Mouse (Mus musculus) myocyte (in vitro differentiated cells): ENCODE data around the gene Pdcd4. TPM values are rescaled to one million over a fixed set of nuclear protein-coding genes. Genes with fewer than 3 reads are reported as not detected.

ENCODE experiments used
- H3K27me3 ChIP-seq: one replicate; pipeline ENCODE4 v1.6.1; 2011; ENCODE audit not compliant: control insufficient read depth, insufficient read depth, insufficient read length
- H3K36me3 ChIP-seq: one replicate; pipeline ENCODE4 v1.6.1; 2011; ENCODE audit not compliant: control insufficient read depth, insufficient read depth
- H3K4me2 ChIP-seq: one replicate; pipeline ENCODE4 v1.6.1; 2011; ENCODE audit warnings: low read depth, control low read depth
- H3K4me3 ChIP-seq: one replicate; pipeline ENCODE4 v1.5.1; 2011; ENCODE audit warnings: mild to moderate bottlenecking, control low read depth, moderate library complexity
- H3K79me2 ChIP-seq: one replicate; pipeline ENCODE4 v1.6.1; 2011; ENCODE audit not compliant: control insufficient read depth, insufficient read depth
- H3ac ChIP-seq: one replicate; pipeline ENCODE4 v1.6.1; 2011; ENCODE audit not compliant: control insufficient read depth, insufficient read length
- CEBPB ChIP-seq: IDR thresholded peaks from 2 replicates; pipeline ENCODE4 v1.6.1; 2011; ENCODE audit warnings: mild to moderate bottlenecking, moderate library complexity; ENCODE audit not compliant: poor library complexity, insufficient read depth, severe bottlenecking
- E2F4 ChIP-seq: IDR thresholded peaks from one replicate; pipeline ENCODE4 v1.6.1; 2011; ENCODE audit warnings: mild to moderate bottlenecking, control low read depth, moderate library complexity; ENCODE audit not compliant: insufficient read depth
- MAX ChIP-seq: IDR thresholded peaks from one replicate; pipeline ENCODE4 v1.6.1; 2011; ENCODE audit warnings: low read depth, mild to moderate bottlenecking, control low read depth
- MYOD1 ChIP-seq, 3 experiments: IDR thresholded peaks; one replicate each; pipeline ENCODE4 v1.6.1; 2011; ENCODE audit warnings: control low read depth in 2 of 3, low read depth in 2 of 3, mild to moderate bottlenecking in 2 of 3, moderate library complexity in 1 of 3; ENCODE audit not compliant: insufficient read length in 2 of 3, control insufficient read depth in 1 of 3
- MYOG ChIP-seq, 3 experiments: IDR thresholded peaks; one replicate each; pipeline ENCODE4 v1.6.1; 2011; ENCODE audit warnings: control low read depth in 2 of 3, low read depth in 2 of 3, mild to moderate bottlenecking in 2 of 3; ENCODE audit not compliant: insufficient read length in 2 of 3, control insufficient read depth in 1 of 3, insufficient read depth in 1 of 3
- POLR2A ChIP-seq: IDR thresholded peaks from one replicate; pipeline ENCODE4 v1.6.1; 2011; ENCODE audit warnings: low read depth, mild to moderate bottlenecking, control low read depth, moderate library complexity; ENCODE audit not compliant: insufficient read length
- POLR2AphosphoS2 ChIP-seq: IDR thresholded peaks from one replicate; pipeline ENCODE4 v1.6.1; 2011; ENCODE audit warnings: low read depth, control low read depth; ENCODE audit not compliant: insufficient read length
- REST ChIP-seq: IDR thresholded peaks from one replicate; pipeline ENCODE4 v1.6.1; 2011; ENCODE audit warnings: mild to moderate bottlenecking, control low read depth, moderate library complexity; ENCODE audit not compliant: insufficient read depth, insufficient read length
- SRF ChIP-seq: IDR thresholded peaks from one replicate; pipeline ENCODE4 v1.6.1; 2011; ENCODE audit warnings: low read depth; ENCODE audit not compliant: control insufficient read depth, insufficient read length
- TCF12 ChIP-seq: IDR thresholded peaks from one replicate; pipeline ENCODE4 v1.6.1; 2011; ENCODE audit warnings: mild to moderate bottlenecking, control low read depth; ENCODE audit not compliant: poor library complexity, insufficient read depth, severe bottlenecking
- TCF3 ChIP-seq: IDR thresholded peaks from one replicate; pipeline ENCODE4 v1.6.1; 2011; ENCODE audit warnings: low read depth, control low read depth; ENCODE audit not compliant: insufficient read length
- USF1 ChIP-seq: IDR thresholded peaks from one replicate; pipeline ENCODE4 v1.6.1; 2011; ENCODE audit warnings: low read depth, mild to moderate bottlenecking, control low read depth, moderate library complexity
- polyA plus RNA-seq: library from polyadenylated mRNA; unstranded; fragments of >200 nt; fragmentation: generic; extraction: Trizol; gene quantifications from one replicate; pipeline ENCODE4 v1.2.1, GENCODE M21; 2012; ENCODE audit warnings: missing spikeins

Gene Pdcd4
- polyA plus RNA-seq, 1 experiment: 8.4 TPM

DNA sequence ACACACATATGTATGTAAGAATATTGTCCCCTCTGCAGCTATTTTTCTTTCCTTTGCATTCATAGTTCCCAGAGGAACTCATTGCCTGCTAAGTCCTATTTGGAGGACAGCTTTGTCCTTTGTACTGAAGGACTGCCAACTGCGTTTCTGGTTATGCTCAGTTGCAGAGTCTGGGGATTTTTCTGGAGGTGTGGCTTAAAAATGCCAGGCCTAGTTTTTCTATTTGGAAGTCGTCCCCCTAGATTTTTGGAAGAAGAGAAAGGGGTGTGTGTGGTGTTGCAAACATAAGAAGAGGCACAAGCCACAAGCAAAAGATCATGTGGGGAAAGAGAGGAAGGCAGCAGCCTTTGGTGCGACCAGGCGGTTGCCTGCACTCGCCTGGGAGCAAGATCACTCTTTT lies 6.0 kb downstream of the Pdcd4 start:
- H3K36me3 ChIP-seq: no peaks in the 10 kb centered on the region
- H3K79me2 ChIP-seq: no peaks in the 10 kb centered on the region
- H3K4me2 ChIP-seq: no peak overlapping the region
- no peak overlapping the region for H3ac ChIP-seq
- H3K4me3 ChIP-seq: no peak overlapping the region
- no peaks in the 10 kb centered on the region for H3K27me3 ChIP-seq
- TF ChIP-seq REST (no peak), SRF (no peak), TCF12 (no peak), USF1 (no peak), CEBPB (no peak), TCF3 (no peak), MAX (no peak), POLR2AphosphoS2 (no peak), POLR2A (no peak), E2F4 (no peak)

DNA sequence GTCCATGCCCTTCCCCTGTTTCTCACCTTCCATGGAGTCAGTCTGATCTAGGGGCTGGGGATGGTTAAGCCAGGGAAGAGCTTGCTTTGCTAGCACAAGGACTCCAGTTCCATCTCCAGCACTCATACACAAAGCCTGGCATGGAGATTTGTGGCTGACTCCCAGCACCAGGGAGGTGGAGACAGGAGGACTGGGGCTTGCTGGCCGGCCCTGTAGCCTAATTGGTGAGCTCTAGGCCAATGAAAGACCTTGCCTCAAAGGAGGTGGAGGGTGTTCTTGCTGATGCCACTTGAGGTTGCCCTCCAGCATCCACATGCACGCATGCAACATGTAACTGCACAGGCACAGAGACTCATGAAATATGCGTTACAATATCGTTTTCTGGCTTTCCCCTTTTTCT lies 6.5 kb downstream of the Pdcd4 start:
- H3K4me2 ChIP-seq: no peak overlapping the region
- no peaks in the 10 kb centered on the region for H3K79me2 ChIP-seq
- H3K36me3 ChIP-seq: no peaks in the 10 kb centered on the region
- no peaks in the 10 kb centered on the region for H3K27me3 ChIP-seq
- H3ac ChIP-seq: no peak overlapping the region
- H3K4me3 ChIP-seq: no peak overlapping the region
- TF ChIP-seq CEBPB: no peak
- TF ChIP-seq REST: no peak
- TF ChIP-seq TCF3: no peak
- TF ChIP-seq E2F4: no peak
- TF ChIP-seq MYOD1 (IDR thresholded peaks at IDR 0.05; ENCODE audit: control insufficient read depth in 1 of 3, insufficient read length in 2 of 3, low read depth in 2 of 3): no peak
- no peak for TF ChIP-seq MAX
- no peak for TF ChIP-seq POLR2AphosphoS2
- TF ChIP-seq POLR2A: no peak
- no peak for TF ChIP-seq TCF12
- no peak for TF ChIP-seq USF1
- TF ChIP-seq SRF: no peak

DNA sequence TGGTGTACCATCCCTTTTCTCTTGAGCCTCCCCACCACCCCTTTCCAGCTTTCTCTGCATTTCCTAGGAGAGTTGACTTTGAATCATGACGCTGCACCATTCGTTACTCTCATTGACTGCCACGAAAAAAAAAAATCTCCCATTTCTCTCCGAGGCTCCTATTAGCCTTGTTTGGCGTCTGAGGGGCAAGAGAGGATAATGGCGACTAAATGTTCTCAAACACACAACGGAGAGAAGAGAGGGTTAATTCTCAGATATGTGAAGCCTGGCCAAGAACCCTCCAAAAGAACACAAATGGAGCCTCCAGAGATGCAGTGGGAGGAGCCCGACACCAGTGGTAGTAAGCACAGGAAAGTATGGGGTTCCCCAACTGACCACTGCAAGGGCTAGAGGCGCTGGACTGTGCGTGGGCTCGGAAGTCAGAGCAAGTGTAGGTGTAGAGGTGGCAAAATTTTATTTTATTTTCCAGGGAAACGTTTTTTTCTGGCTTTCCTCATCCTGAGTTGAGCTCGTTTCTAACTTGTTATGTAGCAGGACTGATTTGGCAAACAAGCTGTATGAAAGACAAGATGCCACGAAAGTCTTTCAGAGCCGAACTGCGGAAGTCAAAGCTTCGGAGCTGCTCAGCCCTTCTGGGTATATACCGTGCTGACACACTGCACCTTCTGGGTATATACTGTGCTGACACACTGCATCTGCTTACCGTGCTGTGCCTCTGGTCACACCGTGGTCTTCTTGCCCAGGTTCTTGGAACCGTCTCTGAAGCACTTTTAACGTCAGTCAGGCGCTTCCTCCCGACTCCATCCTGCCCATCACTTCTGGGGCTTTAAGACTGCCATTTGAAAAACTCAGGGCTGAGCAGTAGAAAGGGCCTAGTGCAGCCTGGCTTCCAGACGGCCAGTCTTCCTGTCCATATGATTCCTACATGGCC lies 7.2 kb downstream of the Pdcd4 start:
- TF ChIP-seq SRF: no peak
- no peak for TF ChIP-seq USF1
- TF ChIP-seq MYOG (IDR thresholded peaks at IDR 0.05; ENCODE audit: control insufficient read depth in 1 of 3, insufficient read depth in 1 of 3, insufficient read length in 2 of 3, low read depth in 2 of 3): no peak
- no peak overlapping the region for H3ac ChIP-seq
- H3K4me3 ChIP-seq: no peak overlapping the region
- H3K27me3 ChIP-seq: no peaks in the 10 kb centered on the region
- H3K36me3 ChIP-seq: no peaks in the 10 kb centered on the region
- H3K4me2 ChIP-seq: no peak overlapping the region
- H3K79me2 ChIP-seq: no peaks in the 10 kb centered on the region

- H3K36me3 ChIP-seq: no peaks in the 10 kb centered on the region
Observed at GRCm38 (mm10) chr19:53899941-53900610, 8.0 kb downstream of the Pdcd4 start.

More at GRCm38 (mm10) chr19:53899941-53900610, 8.0 kb downstream of the Pdcd4 start:
- Histone ChIP-seq H3K4me2 (no peak overlapping the region), H3K4me3 (no peak overlapping the region), H3K79me2 (no peaks in the 10 kb centered on the region), H3ac (no peak overlapping the region), H3K27me3 (no peaks in the 10 kb centered on the region)
- no peak for TF ChIP-seq CEBPB
- no peak for TF ChIP-seq TCF3
- no peak for TF ChIP-seq TCF12
- no peak for TF ChIP-seq E2F4
- no peak for TF ChIP-seq SRF
- TF ChIP-seq REST: no peak
- no peak for TF ChIP-seq POLR2A
- no peak for TF ChIP-seq MYOD1 (IDR thresholded peaks at IDR 0.05; ENCODE audit: control insufficient read depth in 1 of 3, insufficient read length in 2 of 3, low read depth in 2 of 3)
- no peak for TF ChIP-seq MYOG (IDR thresholded peaks at IDR 0.05; ENCODE audit: control insufficient read depth in 1 of 3, insufficient read depth in 1 of 3, insufficient read length in 2 of 3, low read depth in 2 of 3)
- TF ChIP-seq MAX: no peak
- no peak for TF ChIP-seq POLR2AphosphoS2
- TF ChIP-seq USF1: no peak
